Mouse (Mus musculus): Measurements from ENCODE around the gene Rhot2.
A peak's percentile ranks its signal among the peaks of the same experiment; 100 is the strongest.
"Not testable (repeated sequence)": the region's sequence is repeated elsewhere in the genome, so short reads cannot be mapped to it uniquely, and the experiment has no call there.

The Rhot2 gene

DNA sequence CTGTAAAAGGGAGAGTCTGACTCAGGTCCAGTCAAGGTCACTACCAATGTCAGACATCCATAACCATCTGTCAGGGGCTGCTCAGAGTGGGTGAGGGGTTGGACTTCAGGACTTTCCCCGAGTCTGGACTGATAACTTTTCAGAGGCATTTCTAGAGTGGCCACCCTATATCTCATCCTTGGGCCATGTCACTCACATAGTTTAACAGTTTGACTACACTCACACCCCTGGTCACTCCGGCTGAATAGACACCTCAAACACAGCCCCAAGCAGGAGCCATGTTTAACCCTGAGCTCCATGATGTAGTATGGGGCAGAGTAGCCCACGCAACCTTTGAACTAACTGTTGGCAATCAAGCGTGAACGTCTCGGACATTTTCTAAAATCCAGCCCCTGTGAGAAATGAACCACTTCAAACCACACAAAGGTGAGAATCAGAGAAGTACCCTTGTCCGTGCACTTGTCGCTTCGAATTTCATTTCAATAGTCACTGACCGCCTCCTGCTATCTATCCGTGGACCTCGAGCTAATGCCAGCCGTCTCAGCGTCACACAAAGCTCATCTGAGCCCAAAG is 29.6 kb upstream of the Rhot2 start:
- no peak for DNase-seq

GRCm38 (mm10) chr17:25873405-25874147 is 28.9 kb upstream of the Rhot2 start:
- no peak for DNase-seq

DNA sequence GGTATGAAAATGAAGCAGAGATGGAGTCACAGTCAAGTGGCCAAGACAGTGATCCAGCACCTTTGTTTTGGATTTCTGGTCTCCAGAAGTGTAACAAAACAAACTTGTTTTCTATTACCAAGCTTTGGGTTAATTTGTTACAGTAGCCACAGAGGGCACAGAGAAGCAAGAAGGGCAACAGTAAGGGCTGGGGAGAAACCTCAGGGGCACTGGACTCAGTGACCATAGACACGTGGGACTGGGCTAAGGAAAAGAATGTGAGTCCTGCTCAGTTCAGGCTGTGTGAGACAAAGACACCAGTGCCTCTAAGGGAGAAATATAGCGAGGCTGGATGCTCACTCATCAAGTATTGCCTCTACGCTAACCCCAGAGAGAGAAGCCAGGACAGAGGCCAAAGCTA is 28.0 kb upstream of the Rhot2 start:
- no peak for DNase-seq

- not testable (repeated sequence) for DNase-seq
These were observed 26.9 kb upstream of the Rhot2 start for GRCm38 (mm10) chr17:25871566-25871965.

- no peak for DNase-seq
These were observed 25.3 kb upstream of the Rhot2 start for GRCm38 (mm10) chr17:25869954-25870353.

DNA sequence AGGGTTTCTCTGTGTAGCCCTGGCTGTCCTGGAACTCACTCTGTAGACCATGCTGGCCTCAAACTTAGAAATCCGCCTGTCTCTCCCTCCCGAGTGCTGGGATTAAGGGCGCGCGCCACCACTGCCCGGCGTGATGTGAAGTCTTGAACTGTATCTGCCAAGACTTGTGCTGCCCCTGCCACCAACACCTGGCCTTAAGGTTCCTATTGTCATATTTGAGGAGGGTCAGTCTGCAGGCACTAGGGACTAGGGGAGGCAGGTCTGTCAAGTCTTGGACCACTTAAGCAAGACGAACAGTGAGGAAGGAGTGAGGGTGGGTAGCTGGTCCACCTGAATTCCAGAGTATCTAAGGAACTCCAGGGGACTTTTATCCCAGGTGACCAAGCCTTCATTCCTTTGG is 24.8 kb upstream of the Rhot2 start:
- DNase-seq: no peak

GRCm38 (mm10) chr17:25868601-25869191 is 24.0 kb upstream of the Rhot2 start, which contains the start of gene Mcrip2:
Gene Mcrip2 (minus strand): TSS chr17:25868764.
- peak; percentile 79 for DNase-seq

- DNase-seq: no peak
These were observed 23.4 kb upstream of the Rhot2 start for GRCm38 (mm10) chr17:25867836-25868600.

DNA sequence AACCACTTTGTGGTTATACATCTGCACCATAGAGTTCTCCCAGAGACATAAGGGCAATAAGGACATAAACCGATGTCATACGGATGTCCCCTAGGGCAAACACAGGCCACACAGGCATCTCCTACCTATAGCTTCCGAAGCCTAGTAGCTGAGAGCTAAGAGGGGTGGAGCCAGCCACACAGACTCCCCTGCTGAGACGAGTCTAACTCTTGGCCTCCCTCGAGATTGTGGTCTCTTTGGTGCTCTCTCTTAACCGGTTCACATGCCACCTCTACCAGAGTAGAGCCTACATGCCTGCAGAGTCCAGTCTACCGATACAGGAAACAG is 22.8 kb upstream of the Rhot2 start:
- DNase-seq: peak; percentile 57

DNA sequence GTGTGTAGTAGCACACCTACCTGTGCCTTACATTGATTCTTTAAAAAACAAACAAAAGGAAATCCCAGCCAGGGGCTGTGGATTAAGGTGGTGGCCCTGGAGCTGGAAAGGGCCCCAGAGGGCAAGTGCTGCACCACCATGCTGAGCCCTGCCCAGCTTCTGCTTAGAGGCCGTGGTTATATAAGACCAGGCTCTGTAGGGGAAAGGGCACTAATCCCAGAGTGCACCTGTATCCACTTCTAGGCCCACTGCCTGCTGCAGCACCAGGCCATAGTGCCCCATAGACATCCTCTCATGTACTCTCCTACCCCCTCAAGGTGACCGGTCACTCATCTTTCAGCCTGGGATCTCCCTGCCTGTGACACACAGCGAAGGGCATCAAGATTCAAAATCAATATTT is 21.5 kb upstream of the Rhot2 start:
- no peak for DNase-seq

DNA sequence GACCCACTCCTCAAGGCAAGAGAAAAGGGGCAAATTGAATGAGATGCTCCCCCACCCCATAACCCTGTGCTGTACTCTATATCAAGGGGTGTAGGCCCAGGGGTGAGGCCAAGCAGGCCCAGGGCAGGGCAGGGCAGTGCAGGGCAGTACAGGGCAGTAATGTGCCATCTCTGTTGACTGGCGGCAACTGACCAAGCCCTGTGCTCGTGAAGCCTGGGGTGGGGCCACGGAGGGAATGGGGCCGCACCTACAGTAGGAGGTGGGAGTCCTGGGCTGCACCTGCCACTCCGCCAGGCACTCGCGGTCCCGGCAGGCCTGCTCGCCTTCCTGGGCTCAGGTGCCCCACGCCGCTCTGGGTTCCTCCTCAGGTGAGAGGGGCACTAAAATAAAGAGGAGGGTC is 20.6 kb upstream of the Rhot2 start:
- DNase-seq: no peak

GRCm38 (mm10) chr17:25864311-25864710 is 19.7 kb upstream of the Rhot2 start:
- no peak for DNase-seq

DNA sequence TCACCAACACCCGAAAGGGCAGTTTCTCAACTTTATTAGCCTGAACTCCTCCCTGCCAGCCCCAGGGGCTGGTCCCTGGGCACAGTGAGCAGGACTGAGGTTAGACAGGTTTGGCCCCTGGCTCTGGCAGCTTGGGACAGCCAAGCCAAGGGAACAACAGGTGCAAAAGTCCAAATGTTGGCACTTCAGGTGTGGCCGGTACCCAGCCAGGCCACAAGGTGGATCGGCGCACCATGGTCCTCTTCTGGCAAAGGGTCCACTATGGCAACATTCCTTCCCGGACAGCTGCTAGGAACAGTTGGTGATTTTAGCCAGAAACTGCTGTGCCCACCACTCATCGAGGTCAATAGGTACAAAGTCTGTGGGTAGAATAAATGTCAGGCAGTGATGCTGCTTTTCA is 19.0 kb upstream of the Rhot2 start:
- DNase-seq: no peak

GRCm38 (mm10) chr17:25861704-25862612 is 17.3 kb upstream of the Rhot2 start:
- no peak for DNase-seq

GRCm38 (mm10) chr17:25860832-25861703 is 16.4 kb upstream of the Rhot2 start, which contains the start of gene Wdr90:
Gene Wdr90 (minus strand): TSS chr17:25861501.
- peak; percentile 91 for DNase-seq

- no peak for DNase-seq
These were observed 15.6 kb upstream of the Rhot2 start for GRCm38 (mm10) chr17:25860229-25860628.

DNA sequence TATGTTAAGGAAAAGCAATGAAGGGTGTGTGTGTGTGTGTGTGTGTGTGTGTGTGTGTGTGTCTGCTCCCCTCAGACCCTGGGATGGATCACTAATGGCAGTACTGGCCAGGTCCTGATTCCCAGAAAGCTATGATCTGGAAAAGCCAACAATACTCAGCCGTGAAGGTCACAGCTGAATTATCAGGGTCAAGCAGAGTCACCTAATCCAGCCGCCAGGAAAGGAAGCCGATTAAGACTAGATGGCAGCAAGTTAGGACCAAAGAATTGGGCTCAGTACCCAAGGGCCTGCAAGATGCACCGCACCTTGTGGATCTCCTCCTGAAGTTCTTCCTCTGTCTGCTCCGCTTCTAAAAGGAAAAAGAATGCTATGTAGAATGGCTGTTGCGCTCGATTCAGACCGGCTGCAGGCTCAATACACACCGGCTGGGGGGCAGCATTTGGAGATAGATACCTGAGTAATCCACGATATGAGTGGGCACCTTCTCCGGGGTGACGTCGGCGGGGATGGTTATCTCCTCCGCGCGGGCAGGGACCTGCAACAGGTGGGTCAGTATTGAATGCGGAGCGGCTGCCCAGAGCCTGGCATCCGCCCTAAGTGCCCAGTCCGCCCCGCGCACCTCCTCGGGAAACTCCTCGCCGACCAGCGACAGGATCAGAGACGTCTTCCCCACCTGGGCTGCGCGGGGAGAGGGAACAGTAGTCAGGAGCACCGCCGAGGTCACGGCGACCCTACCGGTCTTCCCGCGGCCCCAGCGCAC is 835 bp downstream of the Rhot2 start:
- no peak for DNase-seq

DNA sequence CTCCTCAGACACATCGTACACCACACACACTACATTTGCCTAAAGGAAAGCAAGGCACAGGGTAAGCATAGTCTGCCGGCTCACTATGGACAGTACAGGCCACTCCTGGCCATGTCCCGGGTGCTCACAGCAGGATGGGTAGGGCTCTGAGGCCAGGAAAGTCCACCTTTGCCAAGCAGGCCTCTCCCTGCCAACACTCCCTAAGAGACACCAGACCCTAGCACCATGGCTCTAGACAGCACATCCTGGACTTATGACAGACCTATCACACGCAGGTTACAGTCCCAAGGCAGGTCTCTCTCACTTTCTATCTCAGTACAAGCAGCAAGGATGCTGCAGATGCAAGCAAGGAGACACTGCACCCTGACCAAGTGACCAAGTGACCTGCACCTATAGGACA is 1.5 kb downstream of the Rhot2 start:
- no peak for DNase-seq

DNA sequence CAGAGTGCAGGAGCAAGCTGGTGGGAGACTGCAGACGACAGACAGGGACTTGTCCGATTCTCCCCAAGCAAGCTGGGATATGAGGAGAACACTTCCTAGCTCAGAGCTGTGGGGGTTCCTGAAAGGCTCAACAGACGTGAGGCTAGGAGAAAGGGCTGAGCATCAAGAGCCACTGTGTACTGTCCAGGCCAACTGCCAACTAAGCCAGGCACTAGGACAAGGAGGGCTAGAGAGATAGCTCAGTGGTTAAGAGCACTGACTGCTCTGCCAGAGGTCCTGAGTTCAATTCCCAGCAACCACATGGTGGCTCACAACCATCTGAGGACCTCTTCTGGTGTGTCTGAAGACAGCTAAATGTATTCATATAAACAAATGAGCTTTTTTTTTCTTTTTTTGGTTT is 2.1 kb downstream of the Rhot2 start:
- no peak for DNase-seq

DNA sequence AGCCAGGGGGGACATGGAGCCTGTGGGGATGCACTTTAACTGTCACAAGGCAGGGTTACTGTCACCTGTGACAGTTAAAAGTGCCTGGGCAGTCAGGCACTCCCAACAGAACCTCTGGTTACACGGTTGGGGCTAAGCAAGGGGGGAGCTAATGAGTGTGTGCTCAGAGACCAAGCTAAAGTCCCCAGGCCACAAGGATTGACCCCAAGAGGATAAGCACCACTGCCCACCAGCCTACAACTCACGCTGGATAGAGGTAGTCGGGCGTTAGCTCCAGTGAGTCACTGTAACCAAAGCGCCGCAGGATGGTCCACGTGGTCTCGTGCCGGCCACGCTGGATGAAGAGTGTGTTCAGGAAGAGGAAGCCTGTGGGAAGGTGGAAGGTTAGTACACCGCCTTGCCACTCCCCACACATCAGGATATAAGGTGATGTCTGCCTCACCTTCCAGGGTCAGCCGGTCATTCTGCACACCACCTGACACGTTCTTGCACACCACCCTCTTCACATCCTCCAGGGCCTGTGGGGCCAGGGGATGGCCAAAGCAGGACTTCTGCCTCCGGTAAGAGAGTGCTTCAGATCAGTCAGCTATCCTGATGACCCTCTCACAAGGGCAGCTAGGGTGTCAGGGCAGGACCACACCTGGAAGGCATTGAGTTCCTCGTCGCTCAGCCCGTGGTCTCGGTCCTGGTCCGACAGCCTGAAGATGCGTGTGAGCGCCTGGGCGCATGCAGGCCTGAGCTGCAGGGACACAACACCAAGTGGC is 3.4 kb downstream of the Rhot2 start, which contains the start of gene Gm20683:
TSS of gene Gm20683 (minus strand) at position 647 of the 764 bp plus-strand sequence.
- no peak for DNase-seq

Data from thymus, postnatal 14 days (tissue).